Mouse (Mus musculus): ENCODE results near the gene Gtf2ird2. TPM values are rescaled to one million over a fixed set of nuclear protein-coding genes. Genes with fewer than 3 reads are reported as not detected.

Gtf2ird2 gene
- total and polyA plus RNA-seq, 3 experiments: 4.5 to 10.8 (median 9.7) TPM

DNA sequence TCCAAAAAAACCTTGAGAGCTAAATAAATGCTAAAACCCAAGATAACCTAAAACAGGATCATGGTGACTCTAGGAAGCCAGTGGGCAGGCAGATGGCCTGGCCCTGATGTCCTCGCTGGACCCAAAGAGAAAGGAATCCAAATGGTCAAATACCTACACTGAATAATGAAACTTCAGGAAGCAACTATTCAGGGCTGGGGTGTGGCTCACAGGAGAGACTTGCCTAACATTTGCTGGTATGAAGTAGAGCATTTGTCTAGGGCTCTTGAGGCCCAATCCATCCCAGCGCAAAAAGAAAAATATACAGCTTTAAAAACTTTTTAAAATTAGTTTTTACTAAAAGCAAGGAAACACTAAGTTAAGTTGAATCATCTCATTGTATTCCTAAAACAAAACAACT is 75.1 kb downstream of the Gtf2ird2 start:
- DNase-seq (ENCODE audit: low spot score) (no peak), ATAC-seq (ENCODE audit: extremely low read depth, insufficient number of reproducible peaks, low FRiP score, poor library complexity, severe bottlenecking) (no peak)
- Histone ChIP-seq H3K4me1 (ENCODE audit: insufficient read depth, low read depth, low read length) (peaks cover 6% of the 10 kb centered on the region; the same call in 1 of the 2 replicates), H3K27me3 (ENCODE audit: insufficient read depth, low read length) (no peaks in the 10 kb centered on the region), H3K9me3 (replicated peaks) (no peaks in the 10 kb centered on the region), H3K36me3 (replicated peaks) (peaks cover 96% of the 10 kb centered on the region), H3K4me3 (ENCODE audit: low read depth, low read length) (no peak overlapping the region)
- no peak for TF ChIP-seq CTCF (IDR thresholded peaks at IDR 0.05; ENCODE audit: low read depth, low read length)
- TF ChIP-seq POLR2AphosphoS5 (IDR thresholded peaks at IDR 0.05; ENCODE audit: insufficient replicate concordance, low read depth, low read length): no peak
- TF ChIP-seq GATA1 (IDR thresholded peaks at IDR 0.05; ENCODE audit: borderline replicate concordance, low read length): no peak
- no peak for TF ChIP-seq GATA2 (IDR thresholded peaks at IDR 0.05; ENCODE audit: borderline replicate concordance, low read depth, low read length)
- no peak for TF ChIP-seq TAL1 (conservative IDR thresholded peaks at IDR 0.05; ENCODE audit: low read depth, low read length)

DNA sequence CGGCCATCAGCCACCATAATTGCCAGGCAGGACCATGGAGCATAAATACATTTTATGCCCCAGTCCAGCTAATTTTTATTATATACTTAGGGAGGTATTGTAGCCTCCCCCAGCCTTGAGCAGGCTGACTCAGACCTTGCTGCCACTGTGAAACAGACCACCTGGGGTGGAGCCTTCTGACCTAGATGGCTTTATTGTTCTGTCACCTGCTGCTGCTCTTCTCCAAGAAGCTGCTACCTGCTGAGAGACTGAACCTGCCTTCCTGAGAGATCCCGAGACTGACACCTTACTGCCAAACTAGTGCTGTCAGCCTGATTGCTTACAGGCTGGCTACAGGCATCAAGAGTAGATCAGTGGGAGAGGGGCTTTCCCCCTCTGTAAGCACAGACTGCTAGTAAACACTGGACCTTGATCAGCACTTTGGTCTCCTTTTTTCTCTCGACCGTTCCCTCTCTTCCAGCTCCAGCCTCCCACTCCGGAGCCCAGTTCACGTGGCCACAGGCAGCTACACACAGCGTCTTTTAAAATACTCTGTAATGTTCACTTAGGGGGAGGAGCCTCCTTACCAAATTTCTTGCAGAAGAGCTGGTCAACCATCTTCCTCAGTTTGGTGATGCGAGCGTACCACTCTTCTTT is 76.3 kb downstream of the Gtf2ird2 start:
- ATAC-seq (ENCODE audit: extremely low read depth, insufficient number of reproducible peaks, low FRiP score, poor library complexity, severe bottlenecking): no peak
- Histone ChIP-seq H3K4me3 (ENCODE audit: low read depth, low read length) (no peak overlapping the region), H3K27me3 (ENCODE audit: insufficient read depth, low read length) (no peaks in the 10 kb centered on the region), H3K4me1 (ENCODE audit: insufficient read depth, low read depth, low read length) (peaks cover 6% of the 10 kb centered on the region; the same call in 1 of the 2 replicates), H3K36me3 (replicated peaks) (peaks cover 96% of the 10 kb centered on the region), H3K9me3 (replicated peaks) (no peaks in the 10 kb centered on the region)
- TF ChIP-seq TAL1 (conservative IDR thresholded peaks at IDR 0.05; ENCODE audit: low read depth, low read length): no peak
- no peak for TF ChIP-seq GATA2 (IDR thresholded peaks at IDR 0.05; ENCODE audit: borderline replicate concordance, low read depth, low read length)
- TF ChIP-seq POLR2AphosphoS5 (IDR thresholded peaks at IDR 0.05; ENCODE audit: insufficient replicate concordance, low read depth, low read length): no peak
- TF ChIP-seq GATA1 (IDR thresholded peaks at IDR 0.05; ENCODE audit: borderline replicate concordance, low read length): no peak
- TF ChIP-seq CTCF (IDR thresholded peaks at IDR 0.05; ENCODE audit: low read depth, low read length): no peak
- no peak for DNase-seq (ENCODE audit: low spot score)

DNA sequence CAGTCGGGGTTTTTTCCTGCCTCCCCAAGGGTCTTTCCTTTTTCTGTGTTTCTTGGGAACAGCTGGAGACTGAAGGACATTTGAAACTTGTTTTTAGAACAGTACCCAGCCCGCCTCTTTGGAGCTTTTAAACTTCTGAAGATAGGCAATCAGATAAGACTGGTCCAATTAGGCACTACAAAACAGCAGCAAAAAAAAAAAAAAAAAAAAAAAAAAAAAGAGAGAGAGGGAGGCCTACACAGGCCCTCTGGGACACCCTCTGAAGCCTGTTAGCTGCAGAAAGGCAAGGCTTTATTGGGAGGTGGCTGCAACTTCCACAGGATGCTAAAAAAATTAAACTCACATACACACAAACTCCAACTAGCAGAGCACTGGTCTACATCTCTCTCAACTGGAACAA is 82.1 kb downstream of the Gtf2ird2 start:
- H3K27me3 ChIP-seq (ENCODE audit: insufficient read depth, low read length): no peaks in the 10 kb centered on the region
- TF ChIP-seq GATA1 (IDR thresholded peaks at IDR 0.05; ENCODE audit: borderline replicate concordance, low read length): no peak
- TF ChIP-seq CTCF (IDR thresholded peaks at IDR 0.05; ENCODE audit: low read depth, low read length): no peak
- TF ChIP-seq TAL1 (conservative IDR thresholded peaks at IDR 0.05; ENCODE audit: low read depth, low read length): no peak
- no peak for TF ChIP-seq GATA2 (IDR thresholded peaks at IDR 0.05; ENCODE audit: borderline replicate concordance, low read depth, low read length)
- no peak for TF ChIP-seq POLR2AphosphoS5 (IDR thresholded peaks at IDR 0.05; ENCODE audit: insufficient replicate concordance, low read depth, low read length)
- ATAC-seq (ENCODE audit: extremely low read depth, insufficient number of reproducible peaks, low FRiP score, poor library complexity, severe bottlenecking) (no peak), DNase-seq (ENCODE audit: low spot score) (no peak)
- no peaks in the 10 kb centered on the region for H3K9me3 ChIP-seq (replicated peaks)
- H3K36me3 ChIP-seq (replicated peaks): peaks cover 99% of the 10 kb centered on the region
- no peak overlapping the region for H3K4me3 ChIP-seq (ENCODE audit: low read depth, low read length)
- H3K4me1 ChIP-seq (ENCODE audit: insufficient read depth, low read depth, low read length): peaks cover 3% of the 10 kb centered on the region; the same call in 1 of the 2 replicates

DNA sequence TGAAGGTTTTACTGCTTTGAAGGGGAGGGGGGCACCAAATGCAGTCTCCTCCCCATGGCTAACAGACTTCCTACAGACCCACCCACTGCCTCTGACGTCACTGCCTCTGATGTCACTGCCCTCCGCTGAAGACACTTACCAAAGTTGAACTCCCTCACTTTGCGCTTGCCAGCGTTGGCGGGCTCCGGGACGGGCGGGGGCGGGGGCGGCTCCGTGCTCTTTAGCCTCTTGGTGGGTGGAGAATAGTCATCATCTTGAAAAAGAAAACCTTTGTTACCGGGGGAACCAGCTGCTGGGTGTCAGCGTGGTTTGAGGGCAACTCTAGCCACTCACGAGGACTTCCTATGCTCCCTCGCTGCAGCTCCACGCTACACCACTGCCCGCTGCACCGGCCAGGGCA is 82.6 kb downstream of the Gtf2ird2 start:
- ATAC-seq (ENCODE audit: extremely low read depth, insufficient number of reproducible peaks, low FRiP score, poor library complexity, severe bottlenecking) (no peak), DNase-seq (ENCODE audit: low spot score) (no peak)
- Histone ChIP-seq H3K4me1 (ENCODE audit: insufficient read depth, low read depth, low read length) (peaks cover 3% of the 10 kb centered on the region; the same call in 1 of the 2 replicates), H3K9me3 (replicated peaks) (no peaks in the 10 kb centered on the region), H3K4me3 (ENCODE audit: low read depth, low read length) (no peak overlapping the region), H3K36me3 (replicated peaks) (peaks cover 99% of the 10 kb centered on the region), H3K27me3 (ENCODE audit: insufficient read depth, low read length) (no peaks in the 10 kb centered on the region)
- no peak for TF ChIP-seq GATA1 (IDR thresholded peaks at IDR 0.05; ENCODE audit: borderline replicate concordance, low read length)
- no peak for TF ChIP-seq GATA2 (IDR thresholded peaks at IDR 0.05; ENCODE audit: borderline replicate concordance, low read depth, low read length)
- TF ChIP-seq TAL1 (conservative IDR thresholded peaks at IDR 0.05; ENCODE audit: low read depth, low read length): no peak
- TF ChIP-seq POLR2AphosphoS5 (IDR thresholded peaks at IDR 0.05; ENCODE audit: insufficient replicate concordance, low read depth, low read length): no peak
- TF ChIP-seq CTCF (IDR thresholded peaks at IDR 0.05; ENCODE audit: low read depth, low read length): no peak

DNA sequence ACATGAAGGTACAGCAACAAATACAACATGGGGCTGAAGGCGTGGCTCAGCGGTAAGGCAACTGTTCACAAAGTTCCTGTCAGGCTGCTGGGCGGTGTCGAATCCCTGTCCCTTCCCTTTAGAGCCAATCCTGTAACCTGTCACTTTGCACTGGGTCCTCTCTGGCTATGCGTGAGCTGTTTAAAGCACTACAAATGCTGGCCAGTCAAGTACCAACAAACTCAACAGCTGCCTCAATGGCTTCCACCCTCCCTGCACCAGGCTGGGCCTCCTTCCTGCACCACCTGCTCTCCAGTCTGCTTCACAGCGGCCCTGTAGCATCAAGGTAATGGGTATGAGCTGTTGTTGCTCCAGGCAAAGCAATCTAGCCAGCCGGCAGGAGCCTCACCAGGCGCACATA is 84.9 kb downstream of the Gtf2ird2 start:
- H3K4me1 ChIP-seq (ENCODE audit: insufficient read depth, low read depth, low read length): peaks cover 3% of the 10 kb centered on the region; the same call in 1 of the 2 replicates
- no peaks in the 10 kb centered on the region for H3K27me3 ChIP-seq (ENCODE audit: insufficient read depth, low read length)
- H3K9me3 ChIP-seq (replicated peaks): no peaks in the 10 kb centered on the region
- no peak overlapping the region for H3K4me3 ChIP-seq (ENCODE audit: low read depth, low read length)
- TF ChIP-seq GATA1 (IDR thresholded peaks at IDR 0.05; ENCODE audit: borderline replicate concordance, low read length) (no peak), CTCF (IDR thresholded peaks at IDR 0.05; ENCODE audit: low read depth, low read length) (no peak), GATA2 (IDR thresholded peaks at IDR 0.05; ENCODE audit: borderline replicate concordance, low read depth, low read length) (no peak), POLR2AphosphoS5 (IDR thresholded peaks at IDR 0.05; ENCODE audit: insufficient replicate concordance, low read depth, low read length) (no peak), TAL1 (conservative IDR thresholded peaks at IDR 0.05; ENCODE audit: low read depth, low read length) (no peak)
- no peak for DNase-seq (ENCODE audit: low spot score)
- peaks cover 100% of the 10 kb centered on the region for H3K36me3 ChIP-seq (replicated peaks)
- no peak for ATAC-seq (ENCODE audit: extremely low read depth, insufficient number of reproducible peaks, low FRiP score, poor library complexity, severe bottlenecking)

GRCm38 (mm10) chr5:134269751-134270150 is 85.9 kb downstream of the Gtf2ird2 start:
- no peak for TF ChIP-seq TAL1 (conservative IDR thresholded peaks at IDR 0.05; ENCODE audit: low read depth, low read length)
- no peak for TF ChIP-seq GATA1 (IDR thresholded peaks at IDR 0.05; ENCODE audit: borderline replicate concordance, low read length)
- TF ChIP-seq GATA2 (IDR thresholded peaks at IDR 0.05; ENCODE audit: borderline replicate concordance, low read depth, low read length): no peak
- TF ChIP-seq POLR2AphosphoS5 (IDR thresholded peaks at IDR 0.05; ENCODE audit: insufficient replicate concordance, low read depth, low read length): no peak
- no peak for TF ChIP-seq CTCF (IDR thresholded peaks at IDR 0.05; ENCODE audit: low read depth, low read length)
- Histone ChIP-seq H3K27me3 (ENCODE audit: insufficient read depth, low read length) (no peaks in the 10 kb centered on the region), H3K36me3 (replicated peaks) (peaks cover 99% of the 10 kb centered on the region), H3K9me3 (replicated peaks) (no peaks in the 10 kb centered on the region), H3K4me3 (ENCODE audit: low read depth, low read length) (no peak overlapping the region), H3K4me1 (ENCODE audit: insufficient read depth, low read depth, low read length) (peaks cover 3% of the 10 kb centered on the region; the same call in 1 of the 2 replicates)
- no peak for DNase-seq (ENCODE audit: low spot score)
- no peak for ATAC-seq (ENCODE audit: extremely low read depth, insufficient number of reproducible peaks, low FRiP score, poor library complexity, severe bottlenecking)
